In the genomic region with DNA sequence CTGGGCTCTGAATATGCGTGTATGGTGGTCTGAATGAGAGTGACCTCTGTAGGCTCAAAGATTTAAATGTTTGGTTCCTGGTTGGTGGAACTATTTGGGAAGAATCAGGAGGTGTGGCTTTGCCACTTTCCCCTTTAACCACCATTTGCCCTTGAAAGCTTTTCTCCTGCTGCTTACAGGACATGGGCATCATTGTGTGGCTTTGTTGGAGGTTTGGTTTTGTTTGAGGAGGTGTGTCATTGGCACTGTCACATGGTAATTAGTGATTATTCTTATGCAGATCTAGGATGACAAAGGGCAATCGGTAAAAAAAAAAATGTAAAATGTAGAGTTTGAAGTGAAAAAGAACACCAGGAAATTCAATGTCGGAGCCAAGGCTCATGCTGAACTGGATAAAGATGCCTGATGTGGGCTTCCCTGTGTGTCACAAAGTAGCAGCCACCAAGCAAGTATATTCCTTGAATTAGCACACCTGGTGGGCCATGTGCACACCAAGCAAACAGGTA, we compare ENCODE assay signal across 41 mouse cellular contexts. TPM values are rescaled to one million over a fixed set of nuclear protein-coding genes. Genes with fewer than 3 reads are reported as not detected.
"Had no signal": no experiment of that assay in that cellular context is flagged by ENCODE, and none has a peak within 500 bp of the region (broad histone marks: within the 10 kb centered on the region; RNA-seq: fewer than 3 reads in every experiment).

No protein-coding gene starts in this region.

- H3K4me3 ChIP-seq: heart, embryonic 10.5 days; heart, embryonic 12.5 days; hindbrain, embryonic 13.5 days; hindbrain, embryonic 15.5 days; kidney, embryonic 15.5 days; limb, embryonic 13.5 days; limb, embryonic 15.5 days; liver, embryonic 12.5 days had no signal

- H3K27ac ChIP-seq: heart, embryonic 10.5 days; hindbrain, embryonic 13.5 days; hindbrain, embryonic 15.5 days; hindbrain, postnatal 0 days; kidney, embryonic 15.5 days; kidney, postnatal 0 days; limb, embryonic 13.5 days; limb, embryonic 15.5 days; liver, embryonic 12.5 days had no signal

- H3K4me2 ChIP-seq: heart, embryonic 12.5 days; hindbrain, embryonic 13.5 days; hindbrain, embryonic 15.5 days; kidney, embryonic 15.5 days; limb, embryonic 13.5 days; limb, embryonic 15.5 days; liver, embryonic 12.5 days had no signal

- H3K27me3 ChIP-seq: hindbrain, embryonic 15.5 days; kidney, embryonic 15.5 days; limb, embryonic 13.5 days had no signal

- ATAC-seq: hindbrain, postnatal 0 days; intestine, embryonic 16.5 days; liver, embryonic 12.5 days had no signal

- H3K9me3 ChIP-seq: heart, embryonic 10.5 days; hindbrain, embryonic 13.5 days; hindbrain, embryonic 15.5 days; kidney, embryonic 15.5 days; limb, embryonic 15.5 days; liver, embryonic 12.5 days had no signal

- H3K9ac ChIP-seq: heart, embryonic 12.5 days; hindbrain, embryonic 13.5 days; hindbrain, embryonic 15.5 days; kidney, embryonic 15.5 days; limb, embryonic 13.5 days; limb, embryonic 15.5 days; liver, embryonic 12.5 days had no signal

- H3K36me3 ChIP-seq: heart, embryonic 10.5 days; heart, embryonic 12.5 days; hindbrain, embryonic 13.5 days; hindbrain, embryonic 15.5 days; kidney, embryonic 15.5 days; limb, embryonic 13.5 days; limb, embryonic 15.5 days; liver, embryonic 12.5 days had no signal

- H3K4me1 ChIP-seq: liver, embryonic 12.5 days had no signal

- DNase-seq: gastrocnemius, postnatal 14 days; gastrocnemius, postnatal 36 days; heart, adult 18-20 months; heart, postnatal 14 days; heart, postnatal 36 days; kidney, adult 11 months; kidney, adult 2 months; kidney, adult 9 months; kidney, postnatal 14 days; kidney, postnatal 36 days; layer of hippocampus, adult 9-11 months; layer of hippocampus, postnatal 36 days; left cerebral cortex, postnatal 4 days had no signal

RNA-seq across cellular contexts. Expression of gene Dhrs2, which starts 37.1 kb away (rescaled TPM):
- total RNA-seq: gastrocnemius, adult 18-20 months; gastrocnemius, adult 8-10 months; gastrocnemius, postnatal 36 days; heart, adult 18-20 months; heart, adult 8-10 months; heart, postnatal 14 days; heart, postnatal 36 days; layer of hippocampus, adult 18-20 months; layer of hippocampus, adult 8-10 months; layer of hippocampus, postnatal 14 days; layer of hippocampus, postnatal 36 days; left cerebral cortex, adult 18-20 months; left cerebral cortex, adult 8-10 months; left cerebral cortex, postnatal 10 days; left cerebral cortex, postnatal 25 days; left cerebral cortex, postnatal 4 days; liver, adult 2 months had no signal
- polyA plus RNA-seq: gonadal fat pad, adult 2 months; heart, embryonic 10.5 days; heart, embryonic 12.5 days; heart, embryonic 14.5 days; heart, embryonic 16.5 days; hindbrain, embryonic 11.5 days; kidney, adult 2 months; large intestine, adult 2 months; limb, embryonic 11.5 days; liver, adult 2 months; liver, embryonic 12.5 days had no signal
